Mouse (Mus musculus) kidney, adult 2 months (tissue): Measurements from ENCODE around the gene Esrra.

Source experiments
- CTCF ChIP-seq: fragments of 200-500 bp; conservative IDR thresholded peaks from 2 replicates; pipeline ENCODE4 v1.5.1; 2011; ENCODE audit warnings: low read depth, mild to moderate bottlenecking, control low read depth, low read length, moderate library complexity, mixed read lengths; ENCODE audit not compliant: insufficient read depth, insufficient read length
- POLR2A ChIP-seq: fragments of 200-500 bp; IDR thresholded peaks from one replicate; pipeline ENCODE4 v1.6.1; 2011; ENCODE audit warnings: low read depth, low read length, control low read depth

- TF ChIP-seq POLR2A (no peak), CTCF (no peak)
These were observed 47.4 kb downstream of the Esrra start for GRCm38 (mm10) chr19:6874257-6874656.
